Mouse (Mus musculus): Measurements from ENCODE around the gene St6galnac6. TPM values are rescaled to one million over a fixed set of nuclear protein-coding genes. Genes with fewer than 3 reads are reported as not detected.

St6galnac6 gene
- polyA plus RNA-seq, 1 experiment from 2014 or later = 26.9 TPM

DNA sequence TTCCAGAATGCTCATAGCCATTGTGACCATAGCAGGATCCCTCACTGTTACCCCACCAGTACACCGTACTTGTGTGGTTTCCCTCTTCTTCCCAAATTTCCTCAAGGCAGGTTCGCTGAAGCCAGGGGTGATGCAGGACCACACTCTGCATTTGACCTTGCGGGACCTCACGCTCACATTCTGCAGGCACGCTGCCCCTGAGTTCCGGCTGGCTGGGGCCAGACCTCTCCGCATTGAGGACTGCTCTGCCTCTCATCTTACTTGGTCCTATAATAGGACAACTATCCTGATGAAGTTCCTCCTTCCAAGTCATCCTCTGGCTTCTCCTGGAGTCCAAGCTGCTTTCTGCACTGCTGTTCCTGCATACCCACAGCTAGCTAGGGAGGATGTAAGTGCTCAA lies 37.1 kb downstream of the St6galnac6 start:
- Histone ChIP-seq H3K9ac (no peak overlapping the region), H3K27me3 (replicated peaks) (no peaks in the 10 kb centered on the region), H3K9me3 (no peaks in the 10 kb centered on the region), H3K27ac (no peak overlapping the region), H3K4me3 (no peak overlapping the region), H3K4me2 (no peak overlapping the region), H3K4me1 (no peaks in the 10 kb centered on the region), H3K36me3 (replicated peaks) (no peaks in the 10 kb centered on the region)
- ATAC-seq (replicated peaks) = no peak
- WGBS = 91% methylated on average over 7 of the region's 7 CpGs

DNA sequence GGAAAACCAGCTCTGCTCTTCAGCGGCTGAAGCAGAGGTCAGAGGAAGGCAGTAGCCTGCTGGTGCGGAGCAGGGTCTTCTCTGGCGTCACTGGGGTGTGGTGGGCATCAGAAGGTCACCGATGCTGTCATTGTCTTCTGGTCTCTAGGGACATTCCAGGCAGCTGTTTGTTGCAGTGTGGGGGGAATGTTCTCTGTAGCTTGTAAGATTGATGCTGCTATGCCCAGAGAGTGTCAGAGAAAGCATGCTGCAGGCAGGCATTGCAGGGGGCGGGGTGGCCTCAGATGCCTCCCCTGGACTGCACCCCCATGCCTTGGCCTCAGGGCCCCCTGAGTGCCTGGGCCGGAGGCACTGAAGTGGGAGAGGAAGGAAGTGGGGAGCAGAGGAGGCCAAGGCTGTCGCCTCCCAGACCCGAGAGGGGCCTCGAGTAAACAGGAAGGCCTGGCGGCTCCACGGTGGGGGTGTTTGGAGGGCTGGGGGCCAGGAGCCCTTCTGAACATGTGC lies 38.3 kb downstream of the St6galnac6 start:
- 58% methylated on average over 11 of the region's 11 CpGs for WGBS
- H3K27ac ChIP-seq = no peak overlapping the region
- H3K4me3 ChIP-seq = no peak overlapping the region
- no peak overlapping the region for H3K9ac ChIP-seq
- no peak overlapping the region for H3K4me2 ChIP-seq
- H3K36me3 ChIP-seq (replicated peaks) = no peaks in the 10 kb centered on the region
- H3K27me3 ChIP-seq (replicated peaks) = no peaks in the 10 kb centered on the region
- no peaks in the 10 kb centered on the region for H3K9me3 ChIP-seq
- ATAC-seq (replicated peaks) = no peak
- H3K4me1 ChIP-seq = no peaks in the 10 kb centered on the region

DNA sequence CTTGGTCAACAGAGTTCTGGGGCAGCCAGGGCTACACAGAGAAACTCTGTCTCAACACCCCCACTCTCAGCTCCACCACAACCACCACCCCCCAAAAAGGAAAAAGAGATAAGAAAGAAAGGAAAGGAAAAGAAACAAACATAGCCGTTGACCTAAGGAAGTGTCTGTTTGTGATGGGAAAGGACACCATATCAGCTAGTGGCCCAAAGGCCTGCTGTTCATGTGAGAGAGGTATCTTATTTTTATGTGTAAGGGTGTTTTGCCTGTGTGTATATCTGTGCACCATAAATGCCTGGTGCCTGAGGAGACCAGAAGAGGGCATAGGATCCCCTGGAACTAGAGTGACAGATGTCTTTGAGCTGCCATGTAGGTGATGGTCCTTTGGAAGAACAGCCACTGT lies 40.1 kb downstream of the St6galnac6 start:
- Histone ChIP-seq H3K9me3 (no peaks in the 10 kb centered on the region), H3K4me2 (no peak overlapping the region), H3K27ac (no peak overlapping the region), H3K4me3 (no peak overlapping the region), H3K4me1 (no peaks in the 10 kb centered on the region), H3K9ac (no peak overlapping the region), H3K27me3 (replicated peaks) (no peaks in the 10 kb centered on the region), H3K36me3 (replicated peaks) (no peaks in the 10 kb centered on the region)
- WGBS = 96% methylated on average over 1 of the region's 1 CpGs
- ATAC-seq (replicated peaks) = no peak

DNA sequence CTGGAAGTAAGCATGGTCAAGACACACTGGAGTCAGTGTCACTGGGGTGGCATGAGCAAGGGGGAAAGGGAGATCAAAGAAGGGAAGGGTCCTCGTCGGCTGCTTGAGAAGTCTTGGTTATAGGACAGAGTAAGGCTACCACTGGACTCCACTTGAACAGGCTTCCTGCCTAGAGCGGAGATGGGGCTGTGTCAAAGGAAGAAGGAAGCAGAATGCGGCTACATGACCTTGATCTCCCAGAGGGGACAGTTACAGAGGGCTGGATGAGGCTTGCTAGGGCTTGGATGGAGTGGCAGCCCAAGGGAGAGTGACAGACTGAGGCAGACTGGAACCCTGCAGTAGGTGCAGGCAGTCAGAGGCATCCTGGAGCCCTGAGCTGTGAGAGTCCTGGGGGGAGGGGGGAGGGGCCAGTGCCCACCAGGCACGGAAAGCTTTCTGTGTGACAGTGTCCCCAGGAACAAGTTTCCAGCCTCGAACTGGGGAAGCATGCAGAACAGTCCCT lies 41.1 kb downstream of the St6galnac6 start:
- H3K9me3 ChIP-seq = no peaks in the 10 kb centered on the region
- no peak overlapping the region for H3K4me3 ChIP-seq
- no peak overlapping the region for H3K4me2 ChIP-seq
- 69% methylated on average over 6 of the region's 6 CpGs for WGBS
- no peak for ATAC-seq (replicated peaks)
- H3K27me3 ChIP-seq (replicated peaks) = no peaks in the 10 kb centered on the region
- no peak overlapping the region for H3K27ac ChIP-seq
- H3K4me1 ChIP-seq = no peaks in the 10 kb centered on the region
- H3K36me3 ChIP-seq (replicated peaks) = no peaks in the 10 kb centered on the region
- H3K9ac ChIP-seq = no peak overlapping the region

DNA sequence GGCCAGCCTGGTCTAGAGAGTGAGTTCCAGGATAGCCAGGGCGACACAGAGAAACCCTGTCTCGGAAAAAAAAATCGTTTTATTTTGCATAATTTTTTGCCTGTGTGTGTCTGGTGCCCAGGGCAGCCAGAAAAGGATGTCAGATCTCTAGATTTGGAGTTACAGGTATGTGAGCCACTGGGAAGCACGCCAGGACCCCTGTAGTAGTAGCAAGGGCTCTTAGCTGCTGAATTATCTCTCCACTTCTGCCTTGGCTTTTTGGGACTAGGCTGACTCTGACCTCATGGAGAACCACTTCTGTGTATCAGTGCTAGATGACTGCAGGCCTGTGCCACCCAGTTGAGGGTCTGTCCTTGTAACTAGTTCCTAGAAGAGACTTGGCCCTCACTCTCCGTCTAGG lies 42.3 kb downstream of the St6galnac6 start:
- ATAC-seq (replicated peaks) = no peak
- Histone ChIP-seq H3K27me3 (replicated peaks) (no peaks in the 10 kb centered on the region), H3K4me3 (no peak overlapping the region), H3K4me2 (no peak overlapping the region), H3K9ac (no peak overlapping the region), H3K36me3 (replicated peaks) (no peaks in the 10 kb centered on the region), H3K27ac (no peak overlapping the region), H3K9me3 (no peaks in the 10 kb centered on the region), H3K4me1 (no peaks in the 10 kb centered on the region)
- WGBS = 76% methylated on average over 5 of the region's 5 CpGs

DNA sequence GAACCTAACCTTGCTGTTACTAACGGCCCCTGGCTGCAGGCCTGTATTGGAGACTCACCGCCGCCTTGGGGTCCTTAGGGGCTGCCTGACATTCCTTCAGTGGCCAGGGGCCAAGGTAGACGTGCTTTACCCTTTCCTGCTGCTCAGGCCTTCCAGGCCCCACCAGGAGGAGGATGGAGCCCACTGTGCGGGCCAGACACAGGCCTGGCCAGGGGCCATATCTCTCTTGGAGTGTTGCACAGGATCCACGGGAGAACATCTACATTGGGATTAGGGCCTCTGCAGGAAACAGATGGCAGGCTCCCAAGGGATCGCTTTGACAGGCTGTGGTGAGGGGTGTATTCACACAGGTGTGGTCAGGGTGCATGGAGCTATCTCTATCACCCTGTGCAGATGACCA lies 43.3 kb downstream of the St6galnac6 start:
- Histone ChIP-seq H3K9me3 (no peaks in the 10 kb centered on the region), H3K4me1 (no peaks in the 10 kb centered on the region), H3K4me2 (no peak overlapping the region), H3K27ac (no peak overlapping the region), H3K4me3 (no peak overlapping the region), H3K36me3 (replicated peaks) (no peaks in the 10 kb centered on the region), H3K9ac (no peak overlapping the region), H3K27me3 (replicated peaks) (no peaks in the 10 kb centered on the region)
- ATAC-seq (replicated peaks) = no peak
- WGBS = 72% methylated on average over 7 of the region's 7 CpGs

DNA sequence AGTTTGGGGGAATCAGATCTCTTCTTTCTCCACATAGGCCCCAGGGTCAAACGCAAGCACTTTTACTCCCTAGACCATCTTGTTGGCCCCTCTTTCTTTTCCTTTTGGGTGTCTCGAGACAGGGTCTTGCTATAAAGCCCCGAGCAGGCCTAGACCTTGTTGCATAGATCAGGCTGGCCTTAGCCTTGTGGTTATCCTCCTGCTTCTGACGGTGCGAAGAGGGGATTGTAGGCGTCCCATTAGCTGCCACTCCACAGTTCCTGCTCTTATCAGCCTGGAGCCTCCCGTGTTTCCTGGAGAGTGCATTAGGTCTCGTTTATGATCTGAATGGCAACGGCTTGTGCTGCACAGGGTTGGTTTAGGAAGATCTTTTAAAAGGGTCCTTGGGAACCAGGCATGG lies 44.6 kb downstream of the St6galnac6 start:
- no peaks in the 10 kb centered on the region for H3K9me3 ChIP-seq
- 83% methylated on average over 9 of the region's 9 CpGs for WGBS
- no peaks in the 10 kb centered on the region for H3K4me1 ChIP-seq
- no peaks in the 10 kb centered on the region for H3K27me3 ChIP-seq (replicated peaks)
- no peak overlapping the region for H3K27ac ChIP-seq
- H3K36me3 ChIP-seq (replicated peaks) = no peaks in the 10 kb centered on the region
- no peak for ATAC-seq (replicated peaks)
- H3K9ac ChIP-seq = no peak overlapping the region
- no peak overlapping the region for H3K4me3 ChIP-seq
- no peak overlapping the region for H3K4me2 ChIP-seq

DNA sequence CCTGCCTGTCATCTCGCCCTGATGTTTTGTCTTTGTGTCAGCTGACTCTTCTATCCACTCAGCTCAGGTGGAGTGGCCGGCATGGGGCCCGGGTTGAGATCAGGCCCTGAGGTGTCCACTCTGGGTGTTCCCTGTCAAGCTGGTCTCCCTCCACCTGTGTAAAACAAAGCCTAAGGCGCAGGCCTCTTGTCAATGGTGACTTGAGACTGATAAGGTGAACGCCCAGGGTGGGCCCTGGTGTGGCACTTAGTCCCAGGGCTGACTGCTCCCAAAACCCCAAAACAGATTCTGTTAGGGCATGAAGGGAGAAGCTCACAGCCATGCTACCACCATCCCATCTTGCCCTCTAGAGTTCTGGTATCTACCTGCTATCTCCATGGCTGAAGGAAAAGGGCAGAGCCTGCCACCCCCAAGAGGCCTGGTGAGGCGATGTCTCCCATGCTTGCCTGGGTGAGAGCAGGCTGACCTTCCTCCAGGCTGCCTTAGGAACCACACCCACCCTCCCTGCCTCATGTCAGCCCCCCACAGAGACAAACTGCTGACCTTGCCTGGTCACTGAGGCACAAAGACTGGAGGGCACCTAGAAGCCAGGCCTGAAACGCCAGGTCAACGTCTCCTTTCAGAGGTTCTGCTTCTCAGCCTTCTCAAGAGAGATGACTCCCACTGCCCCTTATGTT lies 45.4 kb downstream of the St6galnac6 start:
- 87% methylated on average over 8 of the region's 8 CpGs for WGBS
- Histone ChIP-seq H3K9me3 (no peaks in the 10 kb centered on the region), H3K4me2 (no peak overlapping the region), H3K9ac (no peak overlapping the region), H3K36me3 (replicated peaks) (no peaks in the 10 kb centered on the region), H3K27me3 (replicated peaks) (no peaks in the 10 kb centered on the region), H3K4me1 (no peaks in the 10 kb centered on the region), H3K27ac (no peak overlapping the region), H3K4me3 (no peak overlapping the region)
- no peak for ATAC-seq (replicated peaks)

DNA sequence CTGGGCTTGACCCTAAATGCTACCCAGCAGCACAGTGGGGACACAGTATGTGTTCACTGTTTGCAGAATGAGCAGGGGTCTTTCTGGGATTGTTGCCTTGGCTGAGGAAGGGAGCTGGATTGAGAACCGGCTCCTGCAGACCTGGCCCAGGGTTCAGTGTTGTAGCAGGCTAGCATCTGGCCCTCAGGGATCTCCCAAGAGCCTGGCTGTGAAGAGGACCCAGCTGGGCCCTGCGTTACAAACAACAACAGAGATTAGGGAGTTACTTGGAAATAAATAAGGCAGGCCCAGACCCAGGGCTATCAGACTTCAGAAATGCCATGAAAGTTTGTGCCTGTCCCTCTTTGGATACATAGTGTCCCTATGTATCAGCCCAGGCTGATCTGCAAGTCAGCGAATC lies 46.1 kb downstream of the St6galnac6 start:
- whole genome bisulfite sequencing = 68% methylated on average over 3 of the region's 3 CpGs
- no peaks in the 10 kb centered on the region for H3K36me3 ChIP-seq (replicated peaks)
- H3K9me3 ChIP-seq = no peaks in the 10 kb centered on the region
- no peak overlapping the region for H3K4me3 ChIP-seq
- no peak overlapping the region for H3K4me2 ChIP-seq
- no peak overlapping the region for H3K27ac ChIP-seq
- no peaks in the 10 kb centered on the region for H3K27me3 ChIP-seq (replicated peaks)
- no peak overlapping the region for H3K9ac ChIP-seq
- H3K4me1 ChIP-seq = no peaks in the 10 kb centered on the region
- no peak for ATAC-seq (replicated peaks)

DNA sequence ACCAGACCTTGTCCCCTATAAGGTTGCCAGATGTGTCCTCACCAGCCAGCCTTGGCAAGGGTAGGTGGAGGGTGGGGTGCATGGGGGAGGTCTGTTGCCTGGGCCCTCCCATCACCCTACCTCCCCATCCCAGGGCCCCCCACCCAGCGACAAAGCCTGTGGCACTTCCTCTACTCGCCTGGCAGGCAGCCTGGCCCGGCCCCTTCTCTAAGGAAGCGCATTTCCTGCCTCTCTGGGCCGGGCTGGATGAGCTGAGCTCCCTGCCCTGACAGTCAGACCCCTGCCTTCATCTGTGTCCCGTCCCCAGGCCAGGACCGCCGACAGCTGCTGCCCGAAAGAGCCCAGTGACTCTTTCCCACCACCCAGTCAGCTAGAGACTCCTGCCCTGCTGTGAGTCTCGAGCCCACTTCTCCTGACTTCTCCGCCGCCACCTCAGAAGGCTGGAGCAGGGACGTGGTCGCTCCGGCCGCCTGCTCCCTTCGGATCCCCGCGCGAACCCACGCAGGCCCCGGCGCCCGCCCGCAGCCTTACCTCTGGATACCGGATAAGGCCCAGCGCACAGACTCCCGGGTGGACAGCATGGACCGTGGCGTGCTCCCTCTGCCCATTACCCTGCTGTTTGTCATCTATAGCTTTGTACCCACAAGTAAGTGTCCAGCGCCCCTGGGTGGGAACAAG lies 47.0 kb downstream of the St6galnac6 start, which contains the start of gene Eng:
Gene Eng (plus strand): TSS at position 217 of the 678 bp plus-strand sequence.
- H3K36me3 ChIP-seq (replicated peaks) = no peaks in the 10 kb centered on the region
- no peak within 1 kb of the TSS for H3K4me2 ChIP-seq
- H3K27ac ChIP-seq = 0 out of 2 replicates have a peak within 1 kb of the TSS, but pooled peaks have one; percentile 20
- no peaks in the 10 kb centered on the region for H3K27me3 ChIP-seq (replicated peaks)
- H3K9me3 ChIP-seq = no peaks in the 10 kb centered on the region
- H3K4me1 ChIP-seq = no peaks in the 10 kb centered on the region
- WGBS = 57% methylated on average over 31 of the region's 31 CpGs
- H3K9ac ChIP-seq = no peak within 1 kb of the TSS
- H3K4me3 ChIP-seq = peak within 1 kb of the TSS; percentile 19
- ATAC-seq (replicated peaks) = no peak

DNA sequence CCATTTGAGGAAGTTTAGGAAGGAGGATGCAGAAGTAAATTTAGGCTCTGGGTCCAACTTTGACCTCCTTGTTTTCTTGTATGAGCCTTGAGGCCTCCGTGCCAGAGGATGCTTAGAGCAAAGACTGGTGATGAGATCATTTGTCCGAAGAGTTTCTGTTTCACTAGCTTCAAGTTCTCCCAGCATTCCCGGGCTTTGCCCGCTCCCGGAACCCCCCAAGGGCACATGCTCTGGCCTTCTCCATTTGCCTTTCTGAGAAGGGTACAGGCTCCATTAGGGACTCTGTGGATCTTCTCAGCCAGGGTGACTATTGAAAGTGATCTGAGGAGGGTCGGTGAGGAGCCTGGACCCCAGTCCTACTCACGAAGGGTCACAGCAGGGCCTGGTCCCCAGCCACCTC lies 47.9 kb downstream of the St6galnac6 start:
- Histone ChIP-seq H3K27me3 (replicated peaks) (no peaks in the 10 kb centered on the region), H3K4me1 (no peaks in the 10 kb centered on the region), H3K9me3 (no peaks in the 10 kb centered on the region), H3K36me3 (replicated peaks) (no peaks in the 10 kb centered on the region), H3K4me2 (no peak overlapping the region; the same call in 1 of the 2 replicates), H3K4me3 (peak overlapping the region; percentile 19), H3K9ac (no peak overlapping the region), H3K27ac (no peak overlapping the region)
- WGBS = 92% methylated on average over 7 of the region's 7 CpGs
- ATAC-seq (replicated peaks) = no peak

DNA sequence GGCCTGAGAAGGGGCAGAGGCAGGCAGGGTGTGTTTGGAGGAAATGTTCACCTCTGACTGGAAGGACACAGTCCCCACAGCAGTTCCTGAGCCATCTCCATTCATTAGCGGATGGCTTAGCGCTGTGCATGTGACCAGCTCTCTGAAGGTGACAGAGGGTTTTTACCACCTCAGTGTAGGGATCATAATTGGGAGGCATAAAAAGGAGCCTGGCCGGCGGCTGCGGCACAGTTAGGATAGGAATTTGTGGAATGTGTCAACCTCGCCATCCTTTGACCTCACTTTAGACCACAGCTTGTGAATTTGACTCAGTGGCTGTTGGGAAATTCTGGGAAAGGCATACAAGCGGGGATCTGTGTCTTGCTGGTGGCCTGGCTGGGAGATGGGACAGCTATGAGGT lies 54.3 kb downstream of the St6galnac6 start:
- H3K9me3 ChIP-seq = no peaks in the 10 kb centered on the region
- no peak overlapping the region for H3K4me2 ChIP-seq
- no peaks in the 10 kb centered on the region for H3K4me1 ChIP-seq
- no peaks in the 10 kb centered on the region for H3K36me3 ChIP-seq (replicated peaks)
- no peak overlapping the region for H3K27ac ChIP-seq
- no peak for ATAC-seq (replicated peaks)
- no peak overlapping the region for H3K4me3 ChIP-seq
- no peaks in the 10 kb centered on the region for H3K27me3 ChIP-seq (replicated peaks)
- WGBS = 62% methylated on average over 7 of the region's 7 CpGs
- H3K9ac ChIP-seq = no peak overlapping the region
